Mouse (Mus musculus) embryonic facial prominence, embryonic 10.5 days (tissue): ENCODE measurements at regions not wholly inside any gene's neighbourhood (a gene's known extent, or its start where the extent isn't known, plus 50 kb on each side); places are given as distances from the start of the nearest gene placed in this dataset.

Experiments used
- DNase-seq: peaks from one replicate; pipeline ENCODE4 v3.0.0-alpha.2; 2017; ENCODE audit warnings: low spot score
- H3K27ac ChIP-seq: fragments of 300-500 bp; sonication (generic); replicated peaks from 2 replicates; pipeline ENCODE4 v1.5.1; 2016; ENCODE audit warnings: mild to moderate bottlenecking
- H3K27me3 ChIP-seq: fragments of 300-500 bp; sonication (generic); replicated peaks from 2 replicates; pipeline ENCODE4 v1.6.1; 2016; ENCODE audit warnings: low read depth, mild to moderate bottlenecking; ENCODE audit not compliant: poor library complexity, severe bottlenecking
- H3K36me3 ChIP-seq: fragments of 300-500 bp; sonication (generic); replicated peaks from 2 replicates; pipeline ENCODE4 v1.6.1; 2016; ENCODE audit warnings: mild to moderate bottlenecking, moderate library complexity
- H3K4me1 ChIP-seq: fragments of 300-500 bp; sonication (generic); 2 replicates; pipeline ENCODE4 v1.6.1; 2016
- H3K4me3 ChIP-seq: fragments of 300-500 bp; sonication (generic); 2 replicates; pipeline ENCODE4 v1.5.1; 2016; ENCODE audit warnings: mild to moderate bottlenecking, moderate library complexity
- H3K9me3 ChIP-seq: fragments of 300-500 bp; sonication (generic); 2 replicates; pipeline ENCODE4 v1.6.1; 2016; ENCODE audit warnings: mild to moderate bottlenecking
- WGBS: fragments of 180-500 bp; shearing (Covaris S2); methylation state at CpG from one replicate; pipeline ENCODE4 v1.1.7; 2016; 5-methylcytosine and 5-hydroxymethylcytosine counted together

DNA sequence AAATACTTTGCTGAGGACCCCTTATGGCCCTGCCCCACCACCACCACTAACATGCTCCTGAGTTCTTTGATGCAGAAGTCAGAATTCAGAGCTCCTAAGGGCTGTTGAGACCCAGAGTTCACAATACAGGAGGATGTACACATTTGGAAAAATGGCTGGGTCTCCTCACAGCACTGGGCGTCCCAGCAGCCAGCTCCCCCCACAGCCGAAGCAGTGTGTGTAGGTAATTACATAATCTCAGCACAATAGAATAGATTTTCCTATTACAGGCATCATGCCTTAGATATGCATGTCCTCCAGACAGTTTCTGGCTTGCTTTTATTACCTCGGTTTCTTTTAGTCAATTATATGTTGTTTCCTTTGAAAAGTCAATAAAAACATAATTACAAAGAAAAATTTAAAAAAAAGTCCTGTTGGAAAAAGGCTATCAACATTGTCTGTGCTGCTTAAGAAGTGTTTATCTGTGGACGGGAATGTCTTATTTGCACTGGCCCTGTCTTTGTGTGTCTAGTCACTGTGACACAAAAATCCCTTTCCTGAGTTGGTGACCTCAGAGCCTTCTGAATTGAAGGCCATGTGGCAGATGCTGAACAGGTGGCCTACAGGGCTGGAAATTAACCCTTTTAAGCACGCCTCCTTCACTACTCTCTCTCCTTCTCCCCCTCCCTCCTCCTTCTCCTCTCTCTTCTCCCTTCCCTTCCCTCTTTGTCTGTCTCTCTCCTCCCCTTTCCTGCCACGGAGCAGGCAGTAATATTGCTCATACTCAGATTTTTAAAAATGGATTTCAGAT is 339.9 kb upstream of the Gm10131 start:
- 0 out of 2 replicates have a peak, but pooled peaks cover 3% of the 10 kb centered on the region for H3K36me3 ChIP-seq
- no peaks in the 10 kb centered on the region for H3K27me3 ChIP-seq
- 33% methylated on average over 6 of the region's 6 CpGs for WGBS
- peak; percentile 31 for DNase-seq
- H3K9me3 ChIP-seq = peaks cover 4% of the 10 kb centered on the region; the same call in 1 of the 2 replicates
- H3K4me3 ChIP-seq = no peak overlapping the region
- H3K27ac ChIP-seq = peak overlapping the region; percentile 49; the same call in 1 of the 2 replicates
- H3K4me1 ChIP-seq = peaks cover 48% of the 10 kb centered on the region

DNA sequence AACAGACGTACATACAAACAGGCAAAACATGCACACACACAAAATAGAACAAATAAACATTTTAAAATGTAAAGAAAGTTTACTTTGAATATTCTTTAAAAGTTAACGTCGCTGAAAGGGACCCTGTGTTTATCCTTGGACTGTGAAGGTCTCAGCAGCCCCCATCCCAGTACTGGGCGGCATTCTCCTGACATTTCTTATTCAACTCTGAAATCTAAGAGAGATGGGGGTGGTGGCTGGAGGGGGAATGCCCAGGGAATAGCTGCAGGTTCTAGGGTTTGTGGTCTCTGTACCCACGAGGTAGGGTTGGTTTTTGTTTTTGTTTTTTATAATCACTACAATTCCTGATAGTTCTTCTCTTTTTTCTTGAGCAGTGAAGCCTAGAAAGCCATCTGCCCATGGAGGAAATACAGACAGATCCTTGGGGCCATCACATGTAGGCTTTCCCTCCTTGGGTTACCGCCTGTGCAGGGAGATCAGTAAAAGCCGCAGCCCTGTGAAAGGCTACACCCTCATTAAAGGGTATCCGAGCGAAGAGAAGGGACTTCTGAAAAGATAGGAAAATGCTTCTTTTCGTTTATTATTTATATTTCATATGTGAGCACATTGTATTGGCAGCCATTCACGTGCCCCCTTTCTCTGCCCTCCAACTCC is 338.0 kb upstream of the Gm10131 start:
- WGBS = 74% methylated on average over 11 of the region's 11 CpGs

DNA sequence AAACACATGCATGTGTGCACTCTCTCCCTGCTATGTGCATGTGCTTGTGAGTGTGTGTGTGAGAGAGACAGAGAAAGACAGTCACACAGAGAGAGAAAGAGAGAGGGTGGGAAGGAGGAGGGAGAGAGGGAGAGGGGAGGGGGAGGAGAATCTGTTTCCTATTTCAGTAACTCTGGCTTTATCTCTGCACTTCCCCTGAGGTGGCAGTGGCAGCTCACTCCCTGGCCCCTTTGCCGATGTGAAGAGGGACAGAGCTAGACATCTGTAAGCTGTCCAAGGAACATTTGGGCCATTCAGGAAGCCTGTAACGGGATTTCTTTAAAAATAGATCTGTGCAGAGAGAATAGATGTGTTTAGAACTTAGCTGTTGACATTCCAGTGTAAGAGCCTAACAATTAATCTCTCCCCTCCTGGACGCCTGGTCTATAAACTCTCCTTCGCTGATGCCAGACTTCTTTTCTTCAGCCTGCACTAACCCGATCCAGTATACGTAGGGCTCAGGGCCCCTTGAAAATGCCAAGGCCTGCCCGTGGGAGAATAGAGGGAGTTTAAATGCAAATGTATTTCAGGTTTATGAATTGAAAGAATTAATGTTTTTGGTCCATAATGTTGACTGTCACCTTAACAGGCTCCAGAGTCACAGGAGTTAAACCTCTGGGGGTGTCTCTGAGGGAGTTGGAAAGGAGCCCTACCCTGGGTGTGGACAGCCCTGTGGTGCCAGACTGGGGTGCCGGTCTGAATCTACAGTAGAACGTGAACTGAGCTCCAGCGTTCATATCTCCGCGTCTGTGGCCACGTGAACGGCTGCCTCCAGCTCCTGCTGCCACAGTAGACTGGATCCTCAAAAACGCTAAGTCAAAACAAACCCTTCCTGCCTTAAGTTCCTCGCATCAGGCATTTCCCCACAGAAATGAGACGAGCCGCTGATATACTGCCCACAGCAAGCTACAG is 336.6 kb upstream of the Gm10131 start:
- Histone ChIP-seq H3K27me3 (no peaks in the 10 kb centered on the region), H3K4me1 (peaks cover 51% of the 10 kb centered on the region), H3K9me3 (peaks cover 4% of the 10 kb centered on the region; the same call in 1 of the 2 replicates), H3K36me3 (0 out of 2 replicates have a peak, but pooled peaks cover 3% of the 10 kb centered on the region), H3K27ac (peak overlapping the region; percentile 59), H3K4me3 (no peak overlapping the region)
- DNase-seq = peak; percentile 38
- 39% methylated on average over 18 of the region's 18 CpGs for WGBS

More for the DNA sequence above, 338.0 kb upstream of the Gm10131 start:
- DNase-seq = no peak
- Histone ChIP-seq H3K36me3 (0 out of 2 replicates have a peak, but pooled peaks cover 3% of the 10 kb centered on the region), H3K4me3 (no peak overlapping the region), H3K4me1 (peaks cover 45% of the 10 kb centered on the region), H3K27ac (no peak overlapping the region), H3K27me3 (no peaks in the 10 kb centered on the region), H3K9me3 (peaks cover 4% of the 10 kb centered on the region; the same call in 1 of the 2 replicates)

DNA sequence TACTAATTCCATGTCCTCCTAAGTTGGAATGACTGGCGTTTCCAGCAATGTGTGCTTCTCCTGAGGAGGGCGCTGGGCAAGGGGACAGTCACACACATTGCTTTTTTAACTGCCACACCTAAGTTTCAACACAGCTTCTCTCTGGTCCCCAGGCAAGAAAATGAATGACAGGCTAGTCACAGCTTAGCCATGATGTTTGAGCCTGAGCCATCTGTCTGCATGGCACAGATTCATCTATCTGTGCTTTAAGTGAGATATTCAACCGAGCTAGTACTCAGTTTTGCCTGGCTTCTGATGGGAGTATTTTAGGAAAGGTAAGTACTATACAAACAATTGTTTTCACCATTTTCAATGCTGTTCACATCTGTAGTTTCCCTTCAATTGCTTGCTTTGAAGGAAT is 331.2 kb upstream of the Gm10131 start:
- Histone ChIP-seq H3K27me3 (no peaks in the 10 kb centered on the region), H3K9me3 (no peaks in the 10 kb centered on the region), H3K4me1 (peaks cover 8% of the 10 kb centered on the region), H3K27ac (no peak overlapping the region), H3K4me3 (no peak overlapping the region), H3K36me3 (no peaks in the 10 kb centered on the region)
- WGBS = 84% methylated on average over 3 of the region's 3 CpGs
- DNase-seq = no peak

- H3K4me1 ChIP-seq = peaks cover 6% of the 10 kb centered on the region; the same call in 1 of the 2 replicates
Measured at GRCm38 (mm10) chr8:34441756-34442155, 330.2 kb upstream of the Gm10131 start.

DNA sequence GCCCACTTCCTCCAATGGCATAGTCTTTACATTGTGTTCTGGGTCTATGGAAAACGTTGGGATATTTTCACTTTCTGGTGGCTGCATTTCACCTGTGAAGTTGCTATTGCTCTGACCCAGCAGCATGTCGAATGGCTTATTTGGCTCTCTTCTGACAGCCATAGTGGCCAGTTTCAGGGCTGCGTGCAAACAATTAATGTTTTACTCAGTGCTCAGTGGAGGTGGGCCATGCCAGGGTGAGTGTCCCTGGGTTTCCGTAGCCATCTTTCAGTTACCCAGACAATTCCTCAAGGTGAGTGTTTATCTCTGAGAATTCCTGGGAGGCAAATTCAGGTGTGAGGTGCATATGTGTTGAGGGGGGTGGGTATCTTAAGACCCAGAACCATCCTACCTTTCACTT is 329.2 kb upstream of the Gm10131 start:
- 89% methylated on average over 4 of the region's 4 CpGs for WGBS
- H3K36me3 ChIP-seq = no peaks in the 10 kb centered on the region
- DNase-seq = no peak
- no peak overlapping the region for H3K4me3 ChIP-seq
- no peak overlapping the region for H3K27ac ChIP-seq
- no peaks in the 10 kb centered on the region for H3K9me3 ChIP-seq
- H3K27me3 ChIP-seq = no peaks in the 10 kb centered on the region
- peaks cover 6% of the 10 kb centered on the region; the same call in 1 of the 2 replicates for H3K4me1 ChIP-seq

More at GRCm38 (mm10) chr8:34441756-34442155, 330.2 kb upstream of the Gm10131 start:
- 84% methylated on average over 3 of the region's 3 CpGs for WGBS
- H3K27ac ChIP-seq = no peak overlapping the region
- H3K36me3 ChIP-seq = no peaks in the 10 kb centered on the region
- no peaks in the 10 kb centered on the region for H3K9me3 ChIP-seq
- no peaks in the 10 kb centered on the region for H3K27me3 ChIP-seq
- no peak overlapping the region for H3K4me3 ChIP-seq
- no peak for DNase-seq

GRCm38 (mm10) chr8:34438771-34439170 is 327.2 kb upstream of the Gm10131 start:
- Histone ChIP-seq H3K9me3 (no peaks in the 10 kb centered on the region), H3K27me3 (no peaks in the 10 kb centered on the region), H3K36me3 (no peaks in the 10 kb centered on the region), H3K4me1 (no peaks in the 10 kb centered on the region), H3K4me3 (no peak overlapping the region), H3K27ac (no peak overlapping the region)
- no peak for DNase-seq
- 87% methylated on average over 2 of the region's 2 CpGs for WGBS

DNA sequence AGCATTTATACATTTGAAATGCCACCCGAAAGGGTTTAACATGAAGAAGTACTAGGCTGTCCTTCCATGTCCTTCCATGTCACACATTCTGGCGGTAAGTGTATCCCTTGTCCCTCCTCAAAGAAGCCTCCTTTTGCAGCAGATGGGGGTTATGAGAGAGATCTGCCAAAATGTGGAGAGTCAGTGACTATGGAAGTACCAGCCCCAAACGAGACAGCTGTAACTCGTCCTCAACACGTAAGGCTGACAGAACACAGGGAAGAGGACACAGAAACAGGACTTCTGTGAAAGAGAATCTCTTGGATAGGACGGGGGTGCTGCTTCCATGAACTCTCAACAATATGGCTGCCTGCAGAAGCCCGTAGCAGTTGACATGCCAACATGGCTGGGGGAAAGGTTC is 320.4 kb upstream of the Gm10131 start:
- Histone ChIP-seq H3K27me3 (no peaks in the 10 kb centered on the region), H3K27ac (no peak overlapping the region), H3K4me1 (no peaks in the 10 kb centered on the region; the same call in 1 of the 2 replicates), H3K9me3 (no peaks in the 10 kb centered on the region), H3K4me3 (no peak overlapping the region), H3K36me3 (no peaks in the 10 kb centered on the region)
- WGBS = 92% methylated on average over 7 of the region's 7 CpGs
- DNase-seq = no peak

DNA sequence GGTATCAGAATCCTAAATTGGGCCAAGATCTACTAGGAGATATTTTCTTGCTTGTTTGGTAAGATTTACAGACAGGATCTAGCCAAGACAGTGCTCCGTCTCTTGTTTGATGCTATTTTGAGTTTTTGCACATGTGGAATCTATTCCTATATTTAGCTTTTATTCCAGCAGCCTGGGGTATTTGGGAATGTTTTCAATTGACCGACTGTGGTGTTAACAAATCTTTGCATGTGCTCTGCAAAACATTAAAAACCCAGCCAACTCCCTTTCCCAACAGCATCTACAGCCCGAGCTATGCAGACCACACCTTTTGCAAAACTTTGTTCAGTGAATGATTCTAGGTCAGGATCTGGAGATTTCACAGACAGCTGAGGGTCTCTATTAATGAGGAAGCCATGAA is 317.7 kb upstream of the Gm10131 start:
- DNase-seq = no peak
- Histone ChIP-seq H3K27ac (no peak overlapping the region), H3K9me3 (no peaks in the 10 kb centered on the region), H3K4me1 (no peaks in the 10 kb centered on the region; the same call in 1 of the 2 replicates), H3K4me3 (no peak overlapping the region), H3K36me3 (no peaks in the 10 kb centered on the region), H3K27me3 (no peaks in the 10 kb centered on the region)
- 68% methylated on average over 3 of the region's 3 CpGs for WGBS

- peaks cover 20% of the 10 kb centered on the region for H3K4me1 ChIP-seq
- no peak overlapping the region for H3K4me3 ChIP-seq
- no peaks in the 10 kb centered on the region for H3K36me3 ChIP-seq
- DNase-seq = no peak
- no peak overlapping the region for H3K27ac ChIP-seq
- 85% methylated on average over 3 of the region's 3 CpGs for WGBS
- no peaks in the 10 kb centered on the region for H3K27me3 ChIP-seq
- H3K9me3 ChIP-seq = no peaks in the 10 kb centered on the region
Measured at GRCm38 (mm10) chr8:34401571-34401970, 290.0 kb upstream of the Gm10131 start.

DNA sequence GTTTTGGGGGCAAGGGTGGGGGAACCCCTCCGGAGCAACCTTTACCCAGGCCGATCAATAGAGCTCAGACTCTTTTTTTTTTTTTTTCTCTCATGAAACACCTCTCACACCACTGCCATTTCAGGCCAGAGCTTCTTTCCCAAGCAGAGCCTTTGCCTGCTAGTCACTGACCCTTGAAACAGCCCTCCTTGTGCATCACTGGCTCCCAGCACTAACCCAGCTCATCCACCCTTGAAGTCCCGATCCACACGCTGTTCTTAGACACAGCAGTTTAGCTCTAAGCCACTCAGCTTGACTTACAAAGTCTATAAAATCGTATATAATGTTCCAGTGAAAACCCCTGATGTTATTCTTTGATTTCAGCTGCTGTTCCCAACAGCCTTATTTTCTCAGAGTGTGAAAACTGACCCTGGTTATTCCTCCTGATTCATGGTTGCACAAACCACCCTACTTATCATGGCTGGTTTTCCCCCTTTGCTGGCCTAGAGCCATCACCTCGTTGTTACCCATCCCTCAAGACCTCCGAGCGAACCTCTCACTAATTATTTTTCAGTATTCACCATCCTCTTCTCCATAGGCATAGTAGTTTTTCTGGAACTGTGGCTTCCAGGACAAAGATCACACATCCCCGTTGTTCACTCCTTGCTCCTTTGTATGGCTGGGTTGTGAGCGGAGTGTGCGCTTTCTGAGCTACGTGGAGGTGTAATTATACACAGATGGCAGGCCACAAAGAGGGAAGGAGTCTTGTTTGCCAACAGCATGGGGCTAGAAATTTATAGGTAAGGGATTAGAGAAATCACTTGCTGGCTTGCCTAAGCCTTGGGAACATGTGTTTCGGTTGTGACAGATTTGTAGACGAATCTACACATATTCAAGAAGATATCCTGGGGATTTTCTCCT is 287.6 kb upstream of the Gm10131 start:
- no peak overlapping the region for H3K4me3 ChIP-seq
- H3K9me3 ChIP-seq = no peaks in the 10 kb centered on the region
- WGBS = 70% methylated on average over 14 of the region's 14 CpGs
- peak overlapping the region; percentile 1; the same call in 1 of the 2 replicates for H3K27ac ChIP-seq
- no peaks in the 10 kb centered on the region for H3K27me3 ChIP-seq
- H3K36me3 ChIP-seq = no peaks in the 10 kb centered on the region
- no peak for DNase-seq
- peaks cover 20% of the 10 kb centered on the region for H3K4me1 ChIP-seq
